Mouse (Mus musculus) spleen, postnatal 36 days (tissue): Measurements from ENCODE around the gene Wdhd1.
A peak's percentile ranks its signal among the peaks of the same experiment; 100 is the strongest.
"Not testable (repeated sequence)": the region's sequence is repeated elsewhere in the genome, so short reads cannot be mapped to it uniquely, and the experiment has no call there.

Experiments used
- DNase-seq, 2 experiments: peaks; one replicate each; pipeline ENCODE4 v3.0.0; 2022; ENCODE audit warnings: low spot score in 2 of 2, mixed read lengths in 1 of 2

The Wdhd1 gene

DNA sequence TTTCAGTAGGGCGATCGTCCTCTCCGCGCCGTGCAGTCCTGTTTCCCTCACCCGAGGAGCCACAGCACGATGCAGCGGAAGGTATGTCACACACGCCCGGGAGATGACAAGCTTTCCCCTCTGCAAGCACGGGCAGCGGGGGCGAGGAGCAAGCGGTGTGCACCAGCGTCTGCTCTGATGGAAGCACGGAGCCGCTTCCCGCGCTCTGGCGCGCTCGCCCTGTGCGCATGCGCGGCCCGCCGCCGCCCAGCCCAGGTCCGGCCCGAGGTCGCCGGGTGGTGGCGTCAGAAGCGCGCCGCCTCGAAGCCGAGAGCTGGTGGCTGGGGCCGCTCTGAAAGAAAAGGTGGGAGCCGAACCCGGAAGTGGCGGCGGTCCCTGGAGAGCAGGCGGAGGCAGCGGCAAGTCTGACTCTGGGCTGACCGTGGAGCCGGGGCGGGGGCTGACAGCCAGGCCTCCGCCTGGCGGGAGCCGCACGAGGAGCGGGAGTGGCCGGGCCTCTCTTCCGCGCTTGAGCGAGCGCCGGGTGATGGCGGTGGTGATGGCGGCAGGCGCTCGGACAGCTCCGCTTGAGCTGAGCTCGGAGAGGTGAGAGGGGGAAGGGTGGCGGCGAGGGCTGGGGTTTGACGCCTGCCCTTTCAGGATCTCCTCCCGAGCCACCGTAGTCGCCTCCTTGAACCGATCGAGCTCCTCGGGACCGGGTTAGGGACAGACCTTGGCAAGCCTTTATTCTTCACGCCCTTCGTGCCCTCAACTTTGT lies at the start of gene Wdhd1, which contains the start of gene Socs4:
Gene Wdhd1 (minus strand): TSS at position 221 of the 757 bp plus-strand sequence.
Gene Socs4 (plus strand): TSS at position 295 of the 757 bp plus-strand sequence.
- peak; percentile 95 to 96 for DNase-seq

DNA sequence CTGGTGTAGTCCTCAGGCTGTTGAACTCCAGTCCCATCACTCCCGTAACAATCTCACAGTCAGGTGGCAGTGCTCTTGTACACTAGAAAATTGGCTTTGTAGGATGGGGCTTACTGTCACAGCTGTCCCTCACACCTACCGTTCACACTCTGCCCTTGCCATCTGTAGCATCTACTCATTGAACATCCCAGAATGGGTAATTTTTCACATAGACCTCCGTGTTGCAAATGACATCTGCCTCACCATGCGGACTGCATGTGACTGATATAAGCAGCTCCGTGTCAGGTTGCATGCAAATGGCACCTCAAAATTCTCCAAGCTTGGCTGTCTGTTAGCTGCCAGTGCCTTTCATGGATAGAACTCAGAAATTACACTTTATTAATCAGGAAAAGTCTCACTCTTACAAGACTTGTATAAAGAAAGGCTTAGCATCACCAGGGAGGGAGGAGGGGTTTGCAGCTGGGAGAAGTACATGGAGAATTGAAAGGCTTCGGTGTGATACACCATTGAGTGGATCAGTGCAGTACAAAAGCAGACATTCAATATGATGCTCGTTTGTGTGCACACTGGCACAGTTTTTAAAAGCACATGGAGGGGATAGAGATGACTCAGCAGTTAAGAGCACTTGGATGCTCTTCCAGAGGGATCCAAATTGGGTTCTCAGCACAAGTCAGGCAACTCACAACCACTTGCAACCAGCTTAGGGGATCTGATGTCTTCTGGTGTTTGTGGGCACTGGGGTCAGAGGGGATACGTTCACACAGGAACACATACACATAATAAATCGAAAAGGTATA lies 49.5 kb upstream of the Wdhd1 start:
- DNase-seq = no peak

DNA sequence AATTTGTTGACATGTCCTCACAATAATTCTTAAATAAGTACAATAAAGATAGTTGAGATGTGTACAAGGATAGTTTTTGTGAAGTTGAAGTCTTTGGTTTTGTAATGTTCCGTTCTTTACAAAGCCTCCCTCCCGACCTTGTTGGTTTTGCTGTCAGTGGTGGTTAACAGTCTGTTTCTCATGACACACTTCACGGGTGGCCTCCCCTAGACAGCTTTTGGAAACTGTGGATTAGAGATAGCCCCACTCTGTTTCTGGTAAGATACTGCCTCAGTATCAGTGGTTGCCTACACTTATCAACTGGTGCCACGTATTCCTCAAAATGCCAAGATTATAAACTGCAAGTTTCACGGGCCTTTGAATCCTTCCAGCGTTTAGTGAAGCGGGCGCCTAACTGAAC lies 44.9 kb upstream of the Wdhd1 start:
- not testable (repeated sequence) for DNase-seq

DNA sequence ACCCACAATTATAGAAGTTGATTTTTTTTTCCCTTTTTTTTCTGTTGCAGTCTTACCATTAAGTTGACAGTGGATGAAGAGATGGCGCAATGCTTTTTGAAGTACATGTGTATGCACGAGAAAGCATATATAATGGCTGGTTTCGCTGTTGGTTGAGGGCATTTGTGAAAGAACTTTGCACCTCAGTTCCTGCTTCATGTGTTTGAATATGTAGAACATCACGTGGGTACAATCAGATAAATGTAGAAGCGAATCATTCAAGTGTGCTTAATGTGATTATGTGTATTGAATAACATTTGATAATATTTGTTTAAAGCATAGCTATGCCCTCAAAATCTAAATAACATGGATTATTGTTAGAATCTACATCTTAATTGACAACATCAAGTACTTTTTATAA lies 42.7 kb upstream of the Wdhd1 start:
- DNase-seq = no peak

DNA sequence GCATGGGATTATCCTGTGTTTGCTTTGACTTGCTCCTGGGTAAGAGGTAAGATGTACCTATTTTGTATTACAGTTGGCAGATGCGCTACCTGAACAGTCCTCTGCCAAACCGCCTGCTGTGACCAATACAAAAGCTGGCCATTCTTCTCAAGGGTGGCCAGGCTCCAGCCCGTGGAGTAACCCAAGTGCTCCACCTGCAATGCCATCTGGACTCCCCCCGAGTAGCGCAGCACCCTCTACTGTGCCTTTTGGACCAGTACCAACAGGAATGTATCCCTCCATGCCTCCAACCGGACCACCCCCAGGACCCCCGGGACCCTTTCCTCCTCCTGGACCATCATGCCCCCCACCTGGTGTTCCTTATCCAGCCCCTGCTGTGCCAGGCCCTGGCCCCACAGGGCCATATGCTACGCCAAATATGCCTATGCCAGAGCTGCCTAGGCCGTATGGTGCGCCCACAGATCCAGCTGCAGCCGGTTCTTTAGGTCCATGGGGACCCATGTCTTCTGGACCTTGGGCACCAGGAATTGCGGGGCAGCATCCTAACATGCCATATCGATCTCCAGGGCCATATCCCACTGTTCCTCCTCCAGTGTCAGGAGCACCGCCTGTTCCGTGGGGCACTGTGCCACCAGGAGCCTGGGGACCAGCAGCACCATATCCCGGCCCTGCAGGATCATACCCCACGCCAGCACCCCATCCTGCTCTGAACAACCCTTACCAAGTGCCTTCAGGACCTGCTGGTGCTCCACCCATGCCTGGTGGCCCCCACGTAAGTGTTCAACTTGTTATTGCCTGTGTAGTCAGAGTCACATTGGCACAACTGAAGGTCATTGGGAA lies 33.9 kb upstream of the Wdhd1 start:
- DNase-seq = no peak

DNA sequence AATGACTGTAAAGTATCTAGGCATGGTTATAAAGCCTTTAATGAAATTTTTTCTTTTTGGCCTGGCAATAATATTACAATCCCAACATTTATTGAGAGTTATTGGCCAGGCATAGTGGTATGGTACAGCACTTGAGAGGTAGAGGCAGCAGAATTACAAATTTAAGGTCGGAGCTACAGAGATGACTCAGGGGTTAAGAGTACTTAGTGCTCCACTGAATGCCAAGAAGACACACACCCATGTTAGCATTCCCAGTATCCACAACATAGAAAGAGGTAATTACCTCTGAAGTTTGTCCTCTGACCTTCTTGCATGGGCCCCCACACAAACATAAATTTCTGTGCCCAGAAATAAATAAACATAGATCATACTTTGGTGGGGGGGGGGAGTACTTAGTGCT lies 32.4 kb upstream of the Wdhd1 start:
- no peak for DNase-seq

DNA sequence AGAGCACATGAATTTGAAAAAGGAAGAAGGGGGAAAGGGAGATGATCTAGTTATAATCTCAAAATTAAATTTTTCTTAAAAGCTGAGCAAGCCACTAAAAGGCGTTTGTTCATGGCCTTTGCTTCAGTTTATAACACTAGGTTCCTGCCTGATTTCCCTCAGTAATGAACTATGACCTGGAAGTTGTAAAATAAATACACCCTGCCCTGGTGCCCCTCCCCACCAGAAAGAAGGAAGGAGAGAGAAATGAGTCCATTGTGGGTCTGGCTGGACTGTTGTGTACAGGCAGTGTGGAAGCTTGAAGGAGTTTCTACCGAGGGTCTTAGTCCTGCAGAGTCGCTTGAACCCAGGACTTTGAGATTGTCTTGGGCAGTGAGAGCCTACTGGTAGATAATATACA lies 31.0 kb upstream of the Wdhd1 start:
- DNase-seq = no peak

DNA sequence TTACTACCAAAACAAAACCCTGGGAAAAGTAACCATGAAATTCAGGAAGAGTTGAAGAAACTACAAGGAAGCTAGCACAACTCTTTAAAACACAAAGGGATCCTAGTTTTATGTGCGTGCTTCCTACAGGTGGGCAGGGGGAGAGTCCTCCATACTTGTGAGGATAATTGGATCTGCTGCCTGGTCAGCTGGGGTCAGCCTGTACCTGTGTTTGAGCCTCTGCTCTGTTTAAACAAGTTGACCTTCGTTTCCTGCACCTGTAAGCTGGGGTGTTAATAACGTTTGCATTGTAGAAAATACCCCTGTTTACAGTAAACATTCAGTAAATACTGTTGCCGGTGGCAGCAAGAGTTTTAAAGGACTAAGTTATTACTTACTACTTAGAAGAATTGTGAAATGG lies 29.3 kb upstream of the Wdhd1 start:
- no peak for DNase-seq

DNA sequence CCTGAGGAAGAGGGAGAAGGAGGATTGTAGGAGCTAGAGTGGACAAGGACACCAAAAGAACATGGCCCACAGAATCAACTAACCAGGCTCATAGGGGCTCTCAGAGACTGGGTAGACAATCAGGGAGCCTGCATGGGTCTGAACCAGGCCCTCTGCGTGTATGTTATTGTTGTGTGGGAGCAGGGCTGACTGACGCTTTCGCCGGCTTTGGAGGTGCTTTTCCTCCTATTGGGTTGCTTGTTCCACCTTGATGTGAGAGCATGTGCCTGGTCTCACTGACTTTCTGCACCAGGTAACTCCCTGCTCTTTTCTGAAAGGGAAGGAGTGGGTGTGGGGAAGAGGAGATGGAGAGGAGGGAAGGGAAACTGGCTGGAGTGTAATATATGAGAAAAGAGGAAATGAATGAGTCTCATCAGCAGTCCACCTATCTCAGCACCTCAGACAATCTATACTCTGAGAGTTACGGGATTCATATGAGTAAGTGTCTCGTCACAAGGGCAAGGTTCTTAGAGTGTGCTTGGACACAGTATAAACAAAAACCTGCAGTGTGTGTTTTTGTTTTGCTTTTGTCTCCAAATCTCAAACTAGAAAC lies 28.3 kb upstream of the Wdhd1 start:
- DNase-seq = no peak

DNA sequence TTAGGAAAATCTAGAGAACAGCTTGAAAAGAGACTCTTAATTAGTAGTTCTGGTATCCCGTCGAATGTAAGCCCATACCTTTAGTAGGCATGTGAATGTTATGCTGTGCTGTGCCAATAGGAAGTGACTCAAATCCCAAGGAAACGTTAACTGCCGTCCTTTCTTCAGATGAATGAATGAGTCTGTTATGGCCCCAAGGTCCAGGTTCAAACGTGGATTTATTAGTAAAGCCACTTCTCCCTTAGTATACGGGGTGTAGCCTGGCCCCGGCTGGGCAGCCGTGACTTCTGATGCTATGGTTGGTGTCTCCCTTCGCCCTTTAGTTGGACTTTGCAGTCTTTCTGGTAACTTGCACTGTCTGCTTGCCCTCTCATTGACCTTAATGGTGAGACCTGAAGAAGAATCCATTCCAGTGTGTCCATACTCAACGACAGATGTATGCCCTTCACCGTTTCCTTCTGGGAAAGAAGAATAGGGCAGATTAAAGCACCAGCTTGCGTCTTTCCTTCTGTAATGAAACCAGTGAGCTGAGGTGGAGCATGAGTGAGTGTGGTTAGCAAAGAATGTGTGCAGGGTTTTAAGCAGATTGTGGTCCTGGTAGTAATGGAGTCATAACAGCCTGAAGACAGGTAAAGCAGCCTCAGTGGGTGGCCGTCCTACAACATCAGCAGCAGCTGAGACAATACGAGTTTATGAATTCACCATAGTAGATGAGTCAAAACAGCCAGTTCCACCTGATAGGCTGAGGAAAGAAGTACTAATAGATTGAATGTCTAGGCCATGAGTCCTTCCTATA lies 26.4 kb upstream of the Wdhd1 start:
- no peak for DNase-seq

DNA sequence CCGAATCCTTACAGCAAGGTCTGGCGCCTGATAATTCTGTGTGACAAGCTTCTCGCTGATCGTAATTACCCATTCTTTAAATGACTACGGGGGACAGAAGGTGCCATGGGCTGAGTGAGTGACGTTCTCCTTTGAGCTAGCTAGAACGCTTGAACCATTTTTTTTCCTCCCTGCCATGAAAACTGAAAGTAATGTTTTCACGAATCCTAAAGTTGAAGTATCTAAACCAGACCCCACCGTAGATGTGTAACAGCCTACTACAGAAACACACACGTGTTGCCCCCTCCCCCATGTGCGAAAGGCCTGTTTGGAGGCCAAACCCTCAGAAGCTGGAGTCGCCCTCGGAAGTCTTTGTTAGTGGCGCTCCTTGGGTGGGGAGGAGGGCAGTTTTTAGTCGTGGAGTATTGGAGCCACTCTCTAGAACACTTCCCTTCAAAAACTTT lies 22.2 kb upstream of the Wdhd1 start:
- peak in 1 of 2 experiments; percentile 25 for DNase-seq

DNA sequence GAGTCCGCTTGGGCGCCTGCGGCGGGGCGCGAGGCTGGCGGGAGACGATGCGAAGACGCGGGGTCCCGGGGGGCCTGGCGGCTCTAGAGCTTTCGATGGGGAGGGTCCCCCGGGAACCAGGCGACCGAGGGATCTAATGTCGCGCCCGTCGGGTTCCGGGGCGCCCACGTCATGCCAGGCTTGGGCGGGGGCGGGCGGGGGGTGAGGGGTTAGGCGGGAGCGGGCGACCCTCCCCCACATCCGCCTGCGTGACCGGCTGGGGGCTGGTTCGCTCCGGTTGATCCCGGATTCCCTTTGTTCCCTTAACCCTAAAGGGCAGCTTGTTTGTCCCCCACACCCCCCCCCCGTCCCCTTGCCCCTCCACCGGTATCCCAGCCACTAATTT lies 21.7 kb upstream of the Wdhd1 start:
- no peak for DNase-seq

DNA sequence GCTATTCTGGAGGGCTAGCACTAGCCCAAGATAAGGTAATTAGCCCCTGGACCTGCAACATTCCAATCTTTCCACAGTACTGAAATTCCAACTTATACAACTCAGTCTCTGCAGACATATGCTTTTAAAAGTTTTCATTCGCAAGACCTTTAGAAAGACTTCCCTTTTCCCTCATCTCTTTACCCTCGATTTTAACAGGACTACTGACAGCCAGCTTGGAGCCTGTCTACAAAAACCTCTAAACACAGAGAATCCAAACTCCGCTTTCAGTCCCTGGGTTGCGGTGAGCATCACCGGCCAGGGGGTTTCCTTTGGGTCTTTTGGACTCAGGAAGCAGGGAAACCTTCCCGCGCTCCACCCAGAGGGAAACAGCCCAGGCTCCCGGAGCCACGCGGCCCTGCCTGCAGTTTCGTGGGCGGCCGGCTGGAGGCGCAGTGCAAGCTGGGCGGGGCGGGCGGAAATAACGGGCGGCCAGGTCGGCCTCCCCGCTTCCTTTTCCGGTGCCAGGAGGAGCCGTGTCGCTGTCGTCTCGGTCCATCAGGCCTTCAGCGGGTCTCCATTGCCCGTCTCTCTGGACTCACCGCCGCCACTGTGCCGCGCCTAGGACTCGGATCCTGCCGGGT lies 21.2 kb upstream of the Wdhd1 start, which contains the start of gene Mapk1ip1l:
Gene Mapk1ip1l (plus strand): TSS at position 482 of the 623 bp plus-strand sequence.
- peak; percentile 85 for DNase-seq

DNA sequence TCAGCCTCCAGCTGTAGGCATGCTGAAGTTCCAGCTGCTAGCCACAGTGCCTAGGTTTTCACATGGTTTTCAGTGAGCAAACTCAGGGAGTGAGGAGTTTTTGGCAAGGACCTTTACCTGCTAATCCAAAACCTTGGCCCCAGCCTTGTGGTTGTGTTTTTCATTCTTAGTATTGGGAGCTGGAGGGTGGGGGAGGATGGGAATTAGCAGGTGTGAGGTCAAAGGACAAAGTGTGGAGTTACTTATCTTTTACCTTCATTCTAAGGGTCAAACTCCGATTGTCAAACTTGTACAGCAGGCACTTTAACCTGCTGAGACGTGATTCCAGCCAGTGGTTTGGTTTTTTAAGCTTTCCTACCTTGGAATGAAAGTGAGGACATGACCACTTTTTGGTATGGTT lies 19.6 kb upstream of the Wdhd1 start:
- DNase-seq = no peak

DNA sequence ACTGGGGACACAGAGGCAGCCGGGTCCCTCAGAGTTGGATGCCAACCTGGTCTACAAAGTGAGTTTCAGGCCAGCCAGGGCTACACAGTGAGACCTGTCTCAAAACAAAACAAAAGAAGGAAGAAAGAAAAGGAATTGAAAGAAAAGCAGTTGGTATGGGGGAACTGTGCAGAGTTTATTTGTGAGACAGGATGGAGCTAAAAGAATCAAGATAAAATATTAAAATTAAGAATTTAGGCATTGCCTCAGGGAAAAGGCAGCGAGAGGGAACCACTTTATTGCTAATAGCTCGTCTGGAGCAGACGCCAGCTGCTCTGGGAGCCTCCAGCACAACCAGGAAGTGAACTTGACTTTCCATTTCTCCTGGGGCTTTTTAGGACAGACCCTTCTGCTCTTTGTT lies 17.5 kb upstream of the Wdhd1 start:
- no peak for DNase-seq

DNA sequence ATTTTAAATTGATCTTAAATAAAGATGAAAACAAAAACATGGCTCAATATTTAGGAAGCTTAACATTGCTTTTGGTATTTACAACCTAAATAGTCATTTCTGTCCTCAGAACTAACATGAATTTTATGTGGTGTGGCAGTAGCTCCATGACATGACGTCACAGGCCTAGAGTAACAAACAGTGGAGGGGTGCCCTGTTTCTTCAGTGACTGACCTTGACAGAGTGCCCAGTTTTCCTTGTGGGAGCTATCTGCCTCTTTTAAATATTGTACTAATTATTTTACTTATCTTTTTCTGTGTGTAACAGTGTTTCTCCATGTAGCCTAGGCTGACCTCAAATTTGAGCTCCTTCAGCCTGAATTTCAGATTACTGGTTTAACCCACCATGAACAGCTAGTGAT lies 15.1 kb upstream of the Wdhd1 start:
- DNase-seq = no peak

DNA sequence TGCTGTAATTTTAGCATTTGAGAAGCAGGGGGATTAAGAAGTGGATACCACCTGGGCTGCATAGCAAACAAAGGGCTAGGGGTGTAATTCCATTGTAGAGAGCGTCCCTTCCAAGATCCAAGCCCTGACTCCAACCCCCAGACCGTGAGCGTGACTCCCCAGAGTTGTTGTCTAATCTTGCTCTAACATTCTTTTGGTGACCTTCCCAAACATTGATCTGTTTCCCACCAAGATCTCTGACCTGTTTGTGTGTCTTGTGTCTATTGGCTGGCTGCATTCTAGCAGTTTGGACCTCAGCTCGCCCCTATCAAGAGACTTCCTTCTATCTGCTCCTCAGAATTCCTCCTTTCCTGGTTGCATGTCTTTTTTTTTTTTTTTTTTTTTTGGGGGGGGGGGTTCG lies 10.4 kb upstream of the Wdhd1 start:
- DNase-seq = no peak

DNA sequence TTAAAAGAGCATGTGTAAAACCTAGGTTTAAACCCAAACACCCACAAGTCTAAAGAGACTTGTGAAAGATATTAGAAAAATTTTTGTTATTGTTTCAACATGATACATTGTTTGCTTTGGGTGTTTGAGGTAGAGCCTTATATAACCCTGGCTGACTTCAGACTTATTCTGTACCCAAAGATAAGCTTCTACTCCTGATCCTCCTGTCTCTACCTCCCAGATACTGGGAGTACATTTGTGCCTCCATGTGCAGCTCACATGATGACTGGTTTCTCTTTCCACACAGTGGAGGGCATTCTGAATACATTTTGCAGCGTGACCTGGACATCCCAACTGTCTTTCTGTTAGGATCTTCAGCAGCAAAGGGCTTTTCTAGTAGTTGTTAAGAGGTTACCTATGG lies 9.6 kb upstream of the Wdhd1 start:
- no peak for DNase-seq

DNA sequence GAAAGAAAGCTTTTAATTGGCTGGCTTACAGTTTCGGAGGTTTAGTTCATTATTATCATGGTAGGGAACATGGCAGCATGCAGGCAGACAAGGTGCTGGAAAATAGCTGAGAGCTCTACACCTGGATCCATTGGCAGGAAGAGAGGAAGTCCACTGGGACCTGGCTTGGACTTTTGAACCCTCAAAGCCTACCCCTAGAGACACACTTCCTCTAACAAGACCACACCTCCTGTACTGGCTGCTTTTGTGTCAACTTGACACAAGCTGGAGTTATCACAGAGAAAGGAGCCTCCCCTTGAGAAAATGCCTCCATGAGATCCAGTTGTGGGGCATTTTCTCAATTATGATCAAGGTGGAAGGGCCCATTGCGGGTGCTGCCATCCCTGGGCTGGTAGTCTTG lies 8.6 kb upstream of the Wdhd1 start:
- DNase-seq = no peak

DNA sequence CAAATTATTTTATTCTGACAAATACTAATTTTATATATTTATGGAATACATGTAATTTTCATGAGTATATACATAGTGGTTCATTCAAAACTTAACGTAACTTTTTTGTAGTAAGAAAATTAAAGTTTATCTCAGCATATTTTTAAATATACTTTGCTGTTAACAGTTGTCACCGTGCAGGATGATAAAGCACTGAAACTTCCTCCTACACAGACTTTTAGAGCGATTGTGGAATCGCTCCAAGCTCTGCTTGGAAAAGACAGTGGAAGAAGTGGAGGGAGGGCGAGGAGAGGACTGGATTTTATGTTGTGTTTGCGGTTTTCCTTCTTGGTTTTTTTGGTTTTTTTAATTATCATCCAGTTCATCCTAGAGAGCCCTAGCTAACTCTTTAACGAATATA lies 6.9 kb upstream of the Wdhd1 start:
- DNase-seq = no peak
